Mouse (Mus musculus): ENCODE data around the gene Tfcp2.

- TF ChIP-seq CTCF (IDR thresholded peaks at IDR 0.05 in 2 of 3, conservative IDR thresholded peaks at IDR 0.05 in 1 of 3; ENCODE audit: control insufficient read depth in 1 of 3, insufficient read depth in 1 of 3, low read depth in 2 of 3, low read length in 3 of 3, poor library complexity in 1 of 3, severe bottlenecking in 1 of 3), result no peak
- TF ChIP-seq POLR2A (IDR thresholded peaks at IDR 0.05; ENCODE audit: control insufficient read depth in 1 of 2, insufficient read depth in 1 of 2, low read depth in 1 of 2, low read length in 2 of 2, poor library complexity in 1 of 2), result no peak
- TF ChIP-seq JUND (IDR thresholded peaks at IDR 0.05; ENCODE audit: low read depth, low read length), result no peak
Observed at GRCm38 (mm10) chr15:100557705-100558433, 6.1 kb upstream of the Tfcp2 start.
